Mouse (Mus musculus) v-Abl transformed pro-B cells (cell line): ENCODE data around the gene Pcsk6.
"Not testable (repeated sequence)": the region's sequence is repeated elsewhere in the genome, so short reads cannot be mapped to it uniquely, and the experiment has no call there.

Source experiments
- in situ Hi-C, 2 experiments: fragments of 400-800 bp; cut with MboI; formaldehyde crosslinking; loops; one replicate each; pipeline ENCODE4 v1.15.1; 2025; ENCODE audit not compliant: unreplicated experiment in 2 of 2

The Pcsk6 gene

GRCm38 (mm10) chr7:65861591-65862472, at the start of gene Pcsk6:
Gene Pcsk6, plus strand, starts transcription at chr7:65861734.
- in situ Hi-C loops, result no loop called here

- in situ Hi-C loops, result no loop called here
These were observed 47.8 kb upstream of the Pcsk6 start for GRCm38 (mm10) chr7:65813611-65814212.

GRCm38 (mm10) chr7:65817564-65817963, 44.0 kb upstream of the Pcsk6 start:
- in situ Hi-C loops, result no loop called here

- in situ Hi-C loops, result no loop called here
These were observed 41.1 kb upstream of the Pcsk6 start for GRCm38 (mm10) chr7:65820391-65820790.

- in situ Hi-C loops, result not testable (repeated sequence)
These were observed 39.6 kb upstream of the Pcsk6 start for GRCm38 (mm10) chr7:65821901-65822300.

GRCm38 (mm10) chr7:65822506-65823119, 38.9 kb upstream of the Pcsk6 start:
- in situ Hi-C loops, result no loop called here

- in situ Hi-C loops, result no loop called here
These were observed 21.8 kb upstream of the Pcsk6 start for GRCm38 (mm10) chr7:65839756-65840155.

GRCm38 (mm10) chr7:65843210-65843609, 18.3 kb upstream of the Pcsk6 start:
- in situ Hi-C loops, result no loop called here

GRCm38 (mm10) chr7:65860981-65861380, 553 bp upstream of the Pcsk6 start:
- in situ Hi-C loops, result no loop called here

GRCm38 (mm10) chr7:65862473-65863176, 1.1 kb downstream of the Pcsk6 start:
- in situ Hi-C loops, result no loop called here

GRCm38 (mm10) chr7:65869173-65869572, 7.6 kb downstream of the Pcsk6 start:
- in situ Hi-C loops, result no loop called here

GRCm38 (mm10) chr7:65869794-65870193, 8.3 kb downstream of the Pcsk6 start:
- in situ Hi-C loops, result no loop called here

GRCm38 (mm10) chr7:65870227-65870626, 8.7 kb downstream of the Pcsk6 start:
- in situ Hi-C loops, result no loop called here

- in situ Hi-C loops, result no loop called here
These were observed 9.5 kb downstream of the Pcsk6 start for GRCm38 (mm10) chr7:65870928-65871580.

GRCm38 (mm10) chr7:65871851-65872250, 10.3 kb downstream of the Pcsk6 start:
- in situ Hi-C loops, result no loop called here

GRCm38 (mm10) chr7:65873176-65873845, 11.8 kb downstream of the Pcsk6 start:
- in situ Hi-C loops, result no loop called here

GRCm38 (mm10) chr7:65873902-65874301, 12.4 kb downstream of the Pcsk6 start:
- in situ Hi-C loops, result no loop called here

GRCm38 (mm10) chr7:65876596-65876995, 15.1 kb downstream of the Pcsk6 start:
- in situ Hi-C loops, result no loop called here

- in situ Hi-C loops, result no loop called here
These were observed 16.7 kb downstream of the Pcsk6 start for GRCm38 (mm10) chr7:65878234-65878633.

- in situ Hi-C loops, result no loop called here
These were observed 17.8 kb downstream of the Pcsk6 start for GRCm38 (mm10) chr7:65879330-65879729.
